Mouse (Mus musculus): ENCODE data around the gene Spata32.

GRCm38 (mm10) chr11:103223951-103224456, 5.8 kb upstream of the Spata32 start:
- no peak for TF ChIP-seq CTCF (IDR thresholded peaks at IDR 0.05; ENCODE audit: borderline replicate concordance, extremely low read depth, insufficient read depth, insufficient read length)
- TF ChIP-seq POLR2A (IDR thresholded peaks at IDR 0.05; ENCODE audit: borderline replicate concordance, extremely low read depth, insufficient read depth, insufficient read length, poor library complexity, severe bottlenecking), result no peak
